Mouse (Mus musculus): ENCODE results near the gene Nceh1.

The Nceh1 gene

GRCm38 (mm10) chr3:27322591-27322990 lies 139.8 kb downstream of the Nceh1 start:
- DNase-seq (ENCODE audit: low spot score in 2 of 2): peak; percentile 36 to 61

- no peak for DNase-seq (ENCODE audit: low spot score in 2 of 2)
Measured at GRCm38 (mm10) chr3:27323551-27323950, 140.8 kb downstream of the Nceh1 start.

DNA sequence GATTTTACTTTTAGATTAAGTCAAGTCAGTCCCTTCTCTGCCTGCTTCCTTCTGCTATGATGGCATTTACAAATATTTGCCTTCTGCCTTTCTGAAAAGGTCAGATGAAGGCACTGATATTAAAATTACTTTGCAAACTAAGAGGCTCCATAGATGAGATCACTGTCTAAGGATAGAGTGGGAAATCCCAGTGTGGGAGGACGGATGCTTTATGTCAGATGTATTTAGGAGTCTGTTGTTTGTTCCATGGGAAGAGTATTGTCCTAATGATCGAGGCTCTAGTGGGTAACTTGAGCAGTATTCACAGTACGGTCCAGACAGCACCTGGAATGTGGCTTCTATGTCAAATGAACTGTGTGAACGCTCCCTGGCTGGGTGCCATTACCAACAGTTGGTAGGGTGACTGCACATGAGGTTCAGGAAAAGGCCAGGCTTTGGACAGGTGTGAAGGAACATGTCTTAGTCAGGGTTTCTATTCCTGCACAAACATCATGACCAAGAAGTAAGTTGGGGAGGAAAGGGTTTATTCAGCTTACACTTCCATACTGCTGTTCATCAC lies 143.9 kb downstream of the Nceh1 start:
- no peak for DNase-seq (ENCODE audit: low spot score in 2 of 2)

GRCm38 (mm10) chr3:27330706-27331105 lies 147.9 kb downstream of the Nceh1 start:
- no peak for DNase-seq (ENCODE audit: low spot score in 2 of 2)
